Comparison of ENCODE assay signal across 8 mouse cellular contexts in the genomic region with DNA sequence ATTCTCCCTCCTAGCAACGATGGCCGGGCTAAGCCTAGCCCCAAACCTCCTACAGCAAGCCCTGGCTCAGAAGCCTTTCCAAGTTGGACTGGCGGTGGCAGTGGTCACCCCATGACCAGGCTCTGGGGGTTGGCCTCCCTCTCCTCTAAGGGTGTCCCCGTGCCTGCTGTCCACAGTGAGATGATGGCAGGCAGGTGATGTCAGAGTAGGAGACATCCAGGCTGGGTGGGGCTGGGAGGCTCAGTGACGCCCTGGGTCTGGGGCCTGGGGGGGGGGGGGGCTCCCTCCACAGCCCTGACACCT. TPM values are rescaled to one million over a fixed set of nuclear protein-coding genes. Genes with fewer than 3 reads are reported as not detected.
DNase-seq lines count a peak whose midpoint lies in the region; ATAC-seq and TF ChIP-seq lines count a peak whose summit lies in the region.

No protein-coding gene starts in this region.

- peak overlapping the region; percentile 64; the same call in 1 of the 2 replicates for H3K9ac ChIP-seq in liver, embryonic 13.5 days
- H3K9ac ChIP-seq in stomach, postnatal 0 days (ENCODE audit: low read length): peak overlapping the region; percentile 90

- H3K4me1 ChIP-seq in testis, adult 2 months (ENCODE audit: control insufficient read depth, insufficient read depth, low read length): peaks cover 15% of the 10 kb centered on the region
- H3K4me1 ChIP-seq in liver, embryonic 13.5 days (replicated peaks): peaks cover 24% of the 10 kb centered on the region
- H3K4me1 ChIP-seq in stomach, postnatal 0 days (replicated peaks; ENCODE audit: control insufficient read depth, insufficient read depth): peaks cover 2% of the 10 kb centered on the region; the same call in 1 of the 2 replicates

- WGBS in liver, embryonic 13.5 days (ENCODE audit: insufficient replicate concordance): 20% methylated on average over 5 of the region's 5 CpGs
- 6% methylated on average over 5 of the region's 5 CpGs for whole genome bisulfite sequencing in stomach, postnatal 0 days

- no peak for TF ChIP-seq CTCF in testis, adult 2 months (IDR thresholded peaks at IDR 0.05; ENCODE audit: control insufficient read depth, insufficient read depth, insufficient replicate concordance, low read depth, low read length)
- no peak for TF ChIP-seq CTCF in stomach, postnatal 0 days (IDR thresholded peaks at IDR 0.05; ENCODE audit: low read depth)

- ATAC-seq in liver, embryonic 13.5 days (ENCODE audit: low read depth): no peak
- no peak for ATAC-seq in stomach, postnatal 0 days (ENCODE audit: low FRiP score, low TSS enrichment)

- no peaks in the 10 kb centered on the region for H3K27me3 ChIP-seq in testis, adult 2 months (ENCODE audit: control insufficient read depth, insufficient read depth, low read length)
- H3K27me3 ChIP-seq in liver, embryonic 13.5 days: peaks cover 55% of the 10 kb centered on the region
- no peaks in the 10 kb centered on the region for H3K27me3 ChIP-seq in stomach, postnatal 0 days (ENCODE audit: control insufficient read depth, insufficient read depth, low read length)

- TF ChIP-seq POLR2A in testis, adult 2 months (IDR thresholded peaks at IDR 0.05; ENCODE audit: control insufficient read depth, low read depth, low read length): no peak

- DNase-seq in cerebellum, adult 9-11 months: peak; percentile 77
- no peak for DNase-seq in cerebellum, adult 9-10 months
- DNase-seq in testis, postnatal 14 days (ENCODE audit: low spot score): no peak
- no peak for DNase-seq in liver, embryonic 13.5 days
- no peak for DNase-seq in stomach, postnatal 0 days (ENCODE audit: low spot score)
- DNase-seq in left cerebral cortex, adult 18-20 months (ENCODE audit: low spot score in 2 of 2): no peak
- DNase-seq in spleen, postnatal 10 days (ENCODE audit: low spot score in 2 of 2): no peak

- no peaks in the 10 kb centered on the region for H3K9me3 ChIP-seq in liver, embryonic 13.5 days (replicated peaks)
- no peaks in the 10 kb centered on the region for H3K9me3 ChIP-seq in stomach, postnatal 0 days (ENCODE audit: control insufficient read depth, low read length)

- peak overlapping the region; percentile 78 for H3K4me2 ChIP-seq in liver, embryonic 13.5 days
- peak overlapping the region; percentile 94 for H3K4me2 ChIP-seq in stomach, postnatal 0 days (replicated peaks; ENCODE audit: low read depth)

- peak overlapping the region; percentile 87 for H3K4me3 ChIP-seq in testis, adult 2 months (ENCODE audit: control insufficient read depth, low read depth, low read length)
- H3K4me3 ChIP-seq in liver, embryonic 13.5 days (replicated peaks): peak overlapping the region; percentile 64
- H3K4me3 ChIP-seq in stomach, postnatal 0 days (ENCODE audit: low read depth, low read length): peak overlapping the region; percentile 81

- no peaks in the 10 kb centered on the region for H3K36me3 ChIP-seq in testis, adult 2 months (ENCODE audit: control insufficient read depth, insufficient read depth, low read length)
- H3K36me3 ChIP-seq in liver, embryonic 13.5 days: no peaks in the 10 kb centered on the region
- no peaks in the 10 kb centered on the region for H3K36me3 ChIP-seq in stomach, postnatal 0 days (ENCODE audit: control insufficient read depth, insufficient read depth, low read length)

- no peak overlapping the region for H3K27ac ChIP-seq in testis, adult 2 months (ENCODE audit: control insufficient read depth, insufficient read depth, low read depth, low read length)
- H3K27ac ChIP-seq in liver, embryonic 13.5 days: no peak overlapping the region
- peak overlapping the region; percentile 96 for H3K27ac ChIP-seq in stomach, postnatal 0 days (replicated peaks)

- no peak for TF ChIP-seq EP300 in stomach, postnatal 0 days (optimal IDR thresholded peaks at IDR 0.05)

RNA-seq across cellular contexts. Expression of a gene that starts 2.7 kb away (rescaled TPM):
- 27.4 and 28.8 TPM in 2 replicates for polyA plus RNA-seq in testis, adult 2 months (2012; rRNA removed)
- polyA plus RNA-seq in liver, embryonic 13.5 days (2015; fragmentation: Nextera tagmentation; extraction: Ambion mirVana): 2.5 and 2.9 TPM in 2 replicates
- polyA plus RNA-seq in stomach, postnatal 0 days (2015; fragmentation: Nextera tagmentation; extraction: Ambion mirVana): 20.7 and 21.2 TPM in 2 replicates
- total RNA-seq in left cerebral cortex, adult 18-20 months (2021): 100 to 1,000 TPM; 267 to 284 TPM

RNA-seq across cellular contexts. Expression of a gene that starts 37.5 kb away (rescaled TPM):
- 4.0 TPM in 2 replicates for polyA plus RNA-seq in testis, adult 2 months (2012; rRNA removed)
- polyA plus RNA-seq in liver, embryonic 13.5 days (2015; fragmentation: Nextera tagmentation; extraction: Ambion mirVana): 9.6 and 11.0 TPM in 2 replicates
- polyA plus RNA-seq in stomach, postnatal 0 days (2015; fragmentation: Nextera tagmentation; extraction: Ambion mirVana): 9.6 and 9.8 TPM in 2 replicates
- total RNA-seq in left cerebral cortex, adult 18-20 months (2021): 1 to 10 TPM; 9.7 to 10.0 TPM

RNA-seq across cellular contexts. Expression of a gene that starts 44.4 kb away (rescaled TPM):
- polyA plus RNA-seq in testis, adult 2 months (2012; rRNA removed): 49.9 and 55.5 TPM in 2 replicates
- 0.40 and 0.71 TPM in 2 replicates for polyA plus RNA-seq in liver, embryonic 13.5 days (2015; fragmentation: Nextera tagmentation; extraction: Ambion mirVana)
- 11.3 and 12.1 TPM in 2 replicates for polyA plus RNA-seq in stomach, postnatal 0 days (2015; fragmentation: Nextera tagmentation; extraction: Ambion mirVana)
- 1 to 10 TPM; 1.1 to 1.5 TPM for total RNA-seq in left cerebral cortex, adult 18-20 months (2021)

RNA-seq across cellular contexts. Expression of a gene that starts 48.3 kb away (rescaled TPM):
- 28.3 and 29.1 TPM in 2 replicates for polyA plus RNA-seq in testis, adult 2 months (2012; rRNA removed)
- polyA plus RNA-seq in liver, embryonic 13.5 days (2015; fragmentation: Nextera tagmentation; extraction: Ambion mirVana): 13.8 and 17.9 TPM in 2 replicates
- polyA plus RNA-seq in stomach, postnatal 0 days (2015; fragmentation: Nextera tagmentation; extraction: Ambion mirVana): 84.5 and 98.2 TPM in 2 replicates
- 100 to 1,000 TPM; 161 to 169 TPM for total RNA-seq in left cerebral cortex, adult 18-20 months (2021)
